Mouse (Mus musculus): Measurements from ENCODE around the gene Mapk14.

DNA sequence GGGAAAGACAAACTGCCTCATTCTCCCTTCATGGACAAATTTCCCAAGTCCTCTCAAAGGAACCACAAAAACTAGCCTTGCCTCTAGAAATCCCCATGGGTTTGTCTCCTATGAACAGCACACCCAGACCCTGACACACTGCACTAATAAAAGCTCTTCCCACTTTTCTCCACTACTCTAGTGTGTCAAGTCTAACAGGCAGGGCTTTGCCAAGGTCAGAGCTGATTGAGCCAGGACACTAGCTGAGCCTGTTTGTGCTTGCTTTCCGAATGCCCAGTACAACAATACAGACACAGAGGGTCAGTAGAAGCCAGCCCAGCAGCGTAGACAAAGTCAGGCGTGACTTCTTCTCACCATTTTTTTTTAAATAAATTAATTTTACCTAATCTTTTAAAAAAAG lies 40.9 kb upstream of the Mapk14 start:
- no peak for TF ChIP-seq POLR2A (IDR thresholded peaks at IDR 0.05; ENCODE audit: borderline replicate concordance, extremely low read depth, insufficient read depth, insufficient read length, poor library complexity, severe bottlenecking)
- no peak for TF ChIP-seq CTCF (IDR thresholded peaks at IDR 0.05; ENCODE audit: borderline replicate concordance, extremely low read depth, insufficient read depth, insufficient read length)

All from brain, embryonic 14.5 days (tissue).